Mouse (Mus musculus) ES-Bruce4 (cell line): ENCODE measurements around the gene Ctnna3.

Experiments
- CTCF ChIP-seq: IDR thresholded peaks from one replicate; pipeline ENCODE4 v1.8.1; 2011; ENCODE audit warnings: low read depth, low read length
- EP300 ChIP-seq: IDR thresholded peaks from 2 replicates; pipeline ENCODE4 v1.6.1; 2011; ENCODE audit warnings: low read depth, low read length; ENCODE audit not compliant: insufficient read depth
- POLR2A ChIP-seq: IDR thresholded peaks from one replicate; pipeline ENCODE4 v1.8.1; 2011; ENCODE audit warnings: low read length; ENCODE audit not compliant: insufficient read depth

- TF ChIP-seq CTCF, result no peak
- TF ChIP-seq EP300, result no peak
- TF ChIP-seq POLR2A, result no peak
These were observed 785.7 kb downstream of the Ctnna3 start for GRCm38 (mm10) chr10:64215632-64216031.
